14 mouse cellular contexts compared by ENCODE assay signal in the genomic region with DNA sequence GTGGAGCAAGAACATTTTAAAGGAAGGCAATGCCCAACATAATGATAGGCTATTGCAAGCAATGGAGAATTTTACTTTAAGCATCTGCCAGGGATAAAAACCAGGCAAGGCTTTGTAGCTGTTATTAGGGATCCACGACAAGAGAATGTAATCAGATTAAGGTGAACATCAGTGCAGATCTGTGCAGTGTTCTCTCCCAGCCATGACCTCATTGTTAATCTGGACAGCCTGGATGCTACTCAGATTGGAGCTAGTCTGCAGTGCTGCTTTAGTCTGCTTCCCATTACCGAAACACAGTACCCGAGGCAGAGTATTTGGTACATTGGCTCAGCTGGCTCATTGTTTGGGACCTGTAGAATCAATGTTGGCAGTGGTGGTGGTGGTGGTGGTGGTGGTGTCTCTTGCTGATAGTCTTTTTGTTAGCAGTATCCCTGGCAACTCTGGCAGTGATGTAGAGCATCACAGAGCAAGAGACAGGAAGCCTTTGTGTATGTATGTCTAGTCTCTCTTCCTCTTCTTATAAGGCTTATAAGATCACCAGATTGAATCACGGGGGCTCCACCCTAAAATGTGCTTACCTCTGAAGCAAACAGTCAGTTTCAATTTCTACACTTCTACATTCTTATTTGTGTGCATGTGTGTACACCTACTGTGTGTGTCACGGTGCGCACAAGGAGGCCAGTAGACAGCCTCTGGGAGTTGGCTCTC. TPM values are rescaled to one million over a fixed set of nuclear protein-coding genes. Genes with fewer than 3 reads are reported as not detected.
DNase-seq lines count a peak whose midpoint lies in the region; ATAC-seq and TF ChIP-seq lines count a peak whose summit lies in the region.
"Had no signal": no experiment of that assay in that cellular context is flagged by ENCODE, and none has a peak within 500 bp of the region (broad histone marks: within the 10 kb centered on the region; RNA-seq: fewer than 3 reads in every experiment).

No protein-coding gene starts in this region.

- no peak for DNase-seq in liver, postnatal 0 days
- DNase-seq in liver, embryonic 11.5 days (ENCODE audit: low spot score): no peak
- DNase-seq in CD4-positive, CD25-positive, alpha-beta regulatory T cell, adult 2 months (ENCODE audit: low read depth, low spot score): peak; percentile 84
- peak; percentile 87 for DNase-seq in induced T-regulatory cell, adult 2 months (ENCODE audit: low read depth)
- peak; percentile 86 for DNase-seq in naive thymus-derived CD4-positive, alpha-beta T cell, adult 2 months (ENCODE audit: low read depth)
- no peak for DNase-seq in limb, embryonic 10.5 days (ENCODE audit: low spot score)
- DNase-seq in kidney, adult 8-10 months: no peak
- DNase-seq: adrenal gland, postnatal 25 days; forebrain, postnatal 0 days; right cerebral cortex, postnatal 14 days had no signal

- no peak overlapping the region for H3K9ac ChIP-seq in liver, postnatal 0 days (replicated peaks)
- H3K9ac ChIP-seq in liver, embryonic 11.5 days (ENCODE audit: low read depth, low read length): no peak overlapping the region
- H3K9ac ChIP-seq in forebrain, embryonic 16.5 days (replicated peaks; ENCODE audit: low read depth, low read length): no peak overlapping the region
- H3K9ac ChIP-seq: forebrain, postnatal 0 days had no signal

- TF ChIP-seq EP300 in liver, postnatal 0 days (IDR thresholded peaks at IDR 0.05; ENCODE audit: low read depth): no peak

- TF ChIP-seq CTCF in liver, postnatal 0 days (IDR thresholded peaks at IDR 0.05; ENCODE audit: low read depth): no peak

- no peaks in the 10 kb centered on the region for H3K9me3 ChIP-seq in liver, postnatal 0 days (ENCODE audit: low read length)
- H3K9me3 ChIP-seq in liver, embryonic 11.5 days (ENCODE audit: control insufficient read depth, low read length): no peaks in the 10 kb centered on the region
- H3K9me3 ChIP-seq in limb, embryonic 10.5 days (replicated peaks): no peaks in the 10 kb centered on the region
- H3K9me3 ChIP-seq in forebrain, embryonic 16.5 days (ENCODE audit: control insufficient read depth, low read length): no peaks in the 10 kb centered on the region

- no peak for ATAC-seq in liver, postnatal 0 days
- ATAC-seq in liver, embryonic 11.5 days (replicated peaks; ENCODE audit: low FRiP score): no peak
- ATAC-seq in forebrain, embryonic 16.5 days: no peak
- ATAC-seq: forebrain, postnatal 0 days; hindbrain, embryonic 16.5 days; midbrain, embryonic 16.5 days had no signal

- H3K36me3 ChIP-seq in liver, postnatal 0 days (replicated peaks; ENCODE audit: insufficient read depth, low read length): no peaks in the 10 kb centered on the region
- no peaks in the 10 kb centered on the region for H3K36me3 ChIP-seq in liver, embryonic 11.5 days (ENCODE audit: control insufficient read depth, insufficient read depth, low read length)
- no peaks in the 10 kb centered on the region for H3K36me3 ChIP-seq in limb, embryonic 10.5 days
- no peaks in the 10 kb centered on the region for H3K36me3 ChIP-seq in forebrain, embryonic 16.5 days (ENCODE audit: control insufficient read depth, insufficient read depth)

- H3K27me3 ChIP-seq in liver, postnatal 0 days (ENCODE audit: insufficient read depth, low read length): no peaks in the 10 kb centered on the region
- no peaks in the 10 kb centered on the region for H3K27me3 ChIP-seq in liver, embryonic 11.5 days (replicated peaks; ENCODE audit: control insufficient read depth, insufficient read depth, low read length)
- H3K27me3 ChIP-seq in limb, embryonic 10.5 days (ENCODE audit: low read depth, poor library complexity, severe bottlenecking): no peaks in the 10 kb centered on the region
- H3K27me3 ChIP-seq in forebrain, embryonic 16.5 days (replicated peaks; ENCODE audit: control insufficient read depth, insufficient read depth, low read length): no peaks in the 10 kb centered on the region

- peak overlapping the region; percentile 57; the same call in 1 of the 2 replicates for H3K27ac ChIP-seq in liver, postnatal 0 days (ENCODE audit: low read depth)
- no peak overlapping the region for H3K27ac ChIP-seq in liver, embryonic 11.5 days (ENCODE audit: low read depth, low read length)
- H3K27ac ChIP-seq in limb, embryonic 10.5 days: no peak overlapping the region
- H3K27ac ChIP-seq in forebrain, embryonic 16.5 days (ENCODE audit: low read length): no peak overlapping the region
- H3K27ac ChIP-seq: kidney, postnatal 0 days had no signal

- H3K4me2 ChIP-seq in liver, postnatal 0 days (ENCODE audit: low read depth, low read length): no peak overlapping the region
- H3K4me2 ChIP-seq in liver, embryonic 11.5 days: no peak overlapping the region
- no peak overlapping the region for H3K4me2 ChIP-seq in forebrain, embryonic 16.5 days (ENCODE audit: low read length)

- H3K4me3 ChIP-seq in liver, postnatal 0 days (ENCODE audit: low read depth, low read length): no peak overlapping the region
- H3K4me3 ChIP-seq in liver, embryonic 11.5 days (ENCODE audit: low read depth, low read length): no peak overlapping the region
- no peak overlapping the region for H3K4me3 ChIP-seq in limb, embryonic 10.5 days
- H3K4me3 ChIP-seq in forebrain, embryonic 16.5 days (replicated peaks; ENCODE audit: low read length): no peak overlapping the region

- WGBS in liver, postnatal 0 days (ENCODE audit: insufficient replicate concordance): 80% methylated on average over 6 of the region's 6 CpGs
- 82% methylated on average over 6 of the region's 6 CpGs for WGBS in liver, embryonic 11.5 days
- 85% methylated on average over 6 of the region's 6 CpGs for WGBS in limb, embryonic 10.5 days
- WGBS in forebrain, embryonic 16.5 days: 79% methylated on average over 6 of the region's 6 CpGs

- peaks cover 8% of the 10 kb centered on the region; the same call in 1 of the 2 replicates for H3K4me1 ChIP-seq in liver, postnatal 0 days (ENCODE audit: insufficient read depth)
- H3K4me1 ChIP-seq in liver, embryonic 11.5 days (replicated peaks; ENCODE audit: control insufficient read depth, insufficient read depth, low read length): no peaks in the 10 kb centered on the region
- 0 out of 2 replicates have a peak, but pooled peaks cover 4% of the 10 kb centered on the region for H3K4me1 ChIP-seq in limb, embryonic 10.5 days
- no peaks in the 10 kb centered on the region for H3K4me1 ChIP-seq in forebrain, embryonic 16.5 days (replicated peaks; ENCODE audit: control insufficient read depth, insufficient read depth, low read length)

RNA-seq across cellular contexts. Expression of a gene that starts 4.7 kb away (rescaled TPM):
- 2.5 and 3.0 TPM in 2 replicates for polyA plus RNA-seq in liver, postnatal 0 days (2015; fragmentation: Nextera tagmentation; extraction: Ambion mirVana)
- polyA plus RNA-seq in liver, embryonic 11.5 days (2014; fragmentation: Nextera tagmentation; extraction: Ambion mirVana): 3.8 and 3.9 TPM in 2 replicates
- polyA plus RNA-seq in limb, embryonic 10.5 days (2016; fragmentation: Nextera tagmentation; extraction: Ambion mirVana): 11.0 and 16.3 TPM in 2 replicates
- polyA plus RNA-seq in forebrain, embryonic 16.5 days (2015; fragmentation: Nextera tagmentation; extraction: Ambion mirVana): 12.2 and 16.2 TPM in 2 replicates

Comparison
In these comparisons a context has a peak if more than half of its experiments do, and no peak if none do; other contexts are left out.
1. DNase-seq: peak in CD4-positive, CD25-positive, alpha-beta regulatory T cell, adult 2 months (single experiment), induced T-regulatory cell, adult 2 months (single experiment) and naive thymus-derived CD4-positive, alpha-beta T cell, adult 2 months (single experiment); none in liver, postnatal 0 days (single experiment), liver, embryonic 11.5 days (single experiment), limb, embryonic 10.5 days (single experiment) and kidney, adult 8-10 months (0 of 2).